Mouse (Mus musculus) skeletal muscle tissue, adult 2 months (tissue): ENCODE measurements around the gene Dmbx1.

ENCODE experiments used
- DNase-seq: peaks from one replicate; pipeline ENCODE4 v3.0.0-alpha.2; 2012; ENCODE audit warnings: low read depth, low spot score

Gene Dmbx1

DNA sequence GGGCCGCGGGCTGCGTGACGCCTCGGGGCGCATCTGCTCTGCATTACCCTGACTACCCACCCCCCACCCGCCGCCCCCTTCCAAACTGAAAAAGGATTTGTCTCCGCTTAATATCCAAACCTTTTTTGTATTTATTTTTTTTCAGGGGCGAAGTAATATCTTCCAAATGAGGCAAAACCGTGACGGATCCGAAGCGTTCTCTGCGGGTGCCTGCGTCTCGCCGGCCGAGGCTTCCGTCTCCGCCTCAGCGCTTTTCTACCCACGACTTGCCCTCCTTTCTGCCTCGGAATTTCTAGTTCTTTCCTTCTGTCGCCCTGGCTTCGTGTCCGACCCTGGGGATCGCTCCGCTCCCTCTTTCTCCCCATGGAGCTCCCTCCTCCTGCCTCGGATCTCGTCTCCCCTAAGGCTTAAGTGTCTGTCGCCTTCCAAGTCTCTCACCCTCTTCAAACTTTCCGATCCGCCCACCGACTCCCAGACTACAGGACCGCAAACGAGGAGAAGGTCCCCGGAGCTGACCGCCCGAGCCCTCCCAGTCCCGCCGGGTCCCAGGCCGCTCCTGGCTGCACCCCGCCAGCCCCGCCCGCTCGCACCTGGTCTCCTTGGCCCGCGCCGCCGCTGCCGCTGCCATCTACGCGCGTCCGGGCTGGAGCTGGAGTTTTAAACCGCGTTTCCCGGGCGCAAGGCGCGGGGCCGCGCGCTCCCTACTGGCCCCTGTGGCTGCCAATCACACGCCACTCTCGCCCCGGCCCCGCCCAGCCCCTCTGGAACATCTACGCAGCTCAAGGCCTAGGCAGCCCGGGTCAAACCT lies at the start of gene Dmbx1:
Gene Dmbx1, minus strand, starts transcription at position 632 of the 808 bp plus-strand sequence.
- no peak for DNase-seq

DNA sequence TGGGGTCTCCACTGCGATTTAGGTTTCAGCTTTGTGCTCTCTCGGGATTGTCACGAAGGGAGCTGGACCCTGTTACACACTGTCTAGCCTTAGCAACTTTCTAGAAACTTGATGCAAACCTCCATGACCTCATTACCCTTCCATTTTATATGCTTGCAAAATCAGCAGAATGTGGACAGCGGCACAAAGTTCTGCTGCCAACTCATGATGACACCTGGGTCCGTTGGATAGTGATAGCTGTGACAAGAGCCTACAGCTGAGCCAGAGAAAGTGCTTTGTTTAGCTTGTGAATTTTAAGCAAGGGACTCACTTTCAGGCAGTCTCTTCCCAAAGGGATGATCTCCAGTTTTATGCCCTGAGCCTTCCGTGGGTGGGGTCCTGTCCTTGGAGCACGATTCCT lies 49.7 kb upstream of the Dmbx1 start:
- no peak for DNase-seq

- no peak for DNase-seq
Observed at GRCm38 (mm10) chr4:115987858-115988530, 48.3 kb upstream of the Dmbx1 start.

DNA sequence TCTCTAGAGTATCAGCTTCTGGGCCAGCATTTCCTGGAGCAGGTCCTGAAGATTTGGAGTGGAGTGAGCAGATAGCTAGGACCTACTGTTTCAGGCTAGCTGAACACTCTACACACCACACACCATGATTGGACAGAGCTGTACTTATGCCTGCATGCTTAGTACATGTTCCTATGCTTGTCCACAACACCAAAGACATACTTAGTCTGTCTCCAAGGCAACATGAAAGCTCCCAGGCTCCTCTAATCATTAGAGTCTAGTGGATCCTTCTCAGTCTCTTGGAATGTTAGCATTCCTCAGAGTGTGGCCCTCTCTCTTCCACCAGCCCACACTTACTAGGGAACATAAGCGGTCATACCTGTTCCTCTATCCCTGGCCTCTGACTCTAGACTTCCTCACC lies 47.7 kb upstream of the Dmbx1 start:
- DNase-seq: no peak

DNA sequence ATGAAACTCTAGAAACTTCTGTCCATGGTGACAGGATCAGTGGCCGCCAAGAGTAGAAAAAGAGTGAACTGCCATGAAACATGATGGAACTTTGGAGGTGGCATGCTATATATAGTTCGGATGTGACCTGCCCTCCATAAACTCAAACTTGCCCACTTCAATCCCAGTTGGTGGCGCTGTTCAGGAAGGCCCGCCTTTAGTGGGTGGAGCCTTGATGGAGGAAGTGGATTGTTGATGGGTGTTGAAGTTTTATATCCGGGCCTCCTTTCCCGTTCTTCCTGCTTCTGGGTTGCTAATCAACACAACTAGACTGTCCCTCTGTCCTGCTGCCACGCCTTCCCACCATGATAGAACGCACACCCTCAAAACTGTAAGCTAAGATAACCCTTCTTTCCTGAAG lies 45.2 kb upstream of the Dmbx1 start:
- no peak for DNase-seq

DNA sequence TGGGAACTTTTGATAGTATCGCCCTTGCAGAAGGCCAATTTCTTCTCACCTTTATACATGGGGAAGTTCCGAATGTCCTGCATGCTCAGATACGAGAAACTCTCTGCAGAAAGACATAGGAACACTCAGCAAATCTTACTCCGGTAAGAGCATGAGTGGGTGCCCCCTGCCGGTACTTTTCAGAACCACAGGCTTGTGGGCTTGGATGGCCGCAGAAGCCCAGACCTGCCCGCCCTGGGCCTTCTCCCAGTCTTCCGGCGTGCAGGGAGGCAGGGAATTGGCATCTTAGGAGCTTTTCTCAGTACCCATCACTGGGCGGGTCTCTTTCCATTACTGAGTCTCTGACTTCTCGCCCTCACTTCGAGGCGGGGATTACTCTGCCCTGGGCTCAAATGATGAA lies 44.4 kb upstream of the Dmbx1 start:
- peak; percentile 25 for DNase-seq

DNA sequence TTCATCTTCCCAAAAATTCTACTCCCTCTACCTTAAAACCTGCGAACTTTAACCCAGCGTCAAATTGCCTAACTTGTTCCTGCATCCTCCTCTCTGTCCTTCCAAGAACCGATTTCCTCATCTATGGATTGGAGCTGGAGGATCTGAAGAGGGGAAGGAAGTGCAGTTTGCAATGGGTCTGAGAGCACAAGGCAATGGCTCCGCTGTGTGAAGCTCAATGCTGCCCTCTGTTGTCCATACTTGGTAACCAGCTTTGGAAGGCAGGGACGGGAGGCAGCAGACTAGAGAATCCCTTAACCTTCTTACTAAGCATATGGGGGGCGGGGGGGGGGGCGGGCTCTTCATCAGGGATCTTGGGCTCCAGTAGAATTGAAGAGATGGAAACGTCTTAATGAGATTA lies 41.0 kb upstream of the Dmbx1 start:
- peak; percentile 27 for DNase-seq

GRCm38 (mm10) chr4:115979437-115979836 lies 39.7 kb upstream of the Dmbx1 start:
- no peak for DNase-seq

DNA sequence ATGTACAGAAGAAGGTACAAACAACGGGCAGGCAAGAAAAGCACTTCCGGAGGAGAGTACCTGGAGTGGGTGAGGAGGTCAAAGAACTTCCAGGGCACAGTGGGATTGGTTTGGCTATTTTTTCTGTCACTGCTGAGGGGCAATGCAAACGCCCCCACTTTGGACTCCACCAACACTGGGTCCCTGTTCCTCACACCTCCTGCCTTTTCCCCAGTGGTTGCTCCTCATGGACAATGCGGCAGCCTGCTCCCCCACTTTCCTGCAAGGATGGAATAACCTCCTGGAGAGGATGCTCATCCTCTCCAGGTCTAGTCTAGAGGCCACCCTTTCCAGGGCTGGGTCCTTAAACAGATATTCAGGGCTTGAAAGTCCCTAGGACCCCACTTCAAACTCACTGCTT lies 39.2 kb upstream of the Dmbx1 start:
- no peak for DNase-seq

GRCm38 (mm10) chr4:115972543-115972942 lies 32.8 kb upstream of the Dmbx1 start:
- no peak for DNase-seq

DNA sequence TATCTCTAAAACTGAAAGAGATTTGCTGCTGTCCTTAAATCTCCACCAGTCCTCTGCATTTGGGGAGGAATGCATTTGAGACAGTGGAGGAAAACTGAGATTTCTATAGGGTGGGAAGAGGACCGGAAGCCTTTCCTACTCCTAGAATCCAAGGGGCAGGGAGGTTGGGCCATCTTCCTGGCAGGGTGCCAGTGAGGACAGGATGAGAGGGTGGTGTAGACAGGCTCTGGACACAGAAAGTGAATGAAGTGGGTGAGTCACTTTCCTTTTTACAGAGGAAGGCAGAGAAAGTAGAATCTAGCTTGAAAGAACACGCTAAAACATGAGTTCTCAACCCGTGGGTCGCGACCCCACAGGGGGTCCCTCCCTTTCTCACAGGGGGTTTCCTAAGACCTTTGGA lies 24.7 kb upstream of the Dmbx1 start:
- no peak for DNase-seq

DNA sequence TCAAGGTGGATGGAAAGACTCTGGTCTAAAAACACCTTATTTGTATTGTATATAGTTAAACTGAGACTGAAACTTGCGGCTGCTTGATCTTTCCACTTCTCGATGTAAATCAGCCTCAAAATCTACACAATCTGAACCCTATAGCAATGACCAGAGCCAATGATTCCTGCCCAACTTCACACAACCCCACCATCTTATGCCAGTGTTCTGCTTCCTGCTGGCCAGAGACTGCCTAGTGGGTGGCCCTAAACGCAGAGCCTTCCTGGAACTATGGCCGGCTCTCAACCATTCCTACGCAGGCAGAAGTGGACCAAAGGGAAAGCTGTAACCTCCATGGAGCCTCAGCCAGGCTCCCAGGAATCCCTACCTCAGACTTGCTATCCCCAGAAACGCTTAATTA lies 24.0 kb upstream of the Dmbx1 start:
- DNase-seq: no peak

DNA sequence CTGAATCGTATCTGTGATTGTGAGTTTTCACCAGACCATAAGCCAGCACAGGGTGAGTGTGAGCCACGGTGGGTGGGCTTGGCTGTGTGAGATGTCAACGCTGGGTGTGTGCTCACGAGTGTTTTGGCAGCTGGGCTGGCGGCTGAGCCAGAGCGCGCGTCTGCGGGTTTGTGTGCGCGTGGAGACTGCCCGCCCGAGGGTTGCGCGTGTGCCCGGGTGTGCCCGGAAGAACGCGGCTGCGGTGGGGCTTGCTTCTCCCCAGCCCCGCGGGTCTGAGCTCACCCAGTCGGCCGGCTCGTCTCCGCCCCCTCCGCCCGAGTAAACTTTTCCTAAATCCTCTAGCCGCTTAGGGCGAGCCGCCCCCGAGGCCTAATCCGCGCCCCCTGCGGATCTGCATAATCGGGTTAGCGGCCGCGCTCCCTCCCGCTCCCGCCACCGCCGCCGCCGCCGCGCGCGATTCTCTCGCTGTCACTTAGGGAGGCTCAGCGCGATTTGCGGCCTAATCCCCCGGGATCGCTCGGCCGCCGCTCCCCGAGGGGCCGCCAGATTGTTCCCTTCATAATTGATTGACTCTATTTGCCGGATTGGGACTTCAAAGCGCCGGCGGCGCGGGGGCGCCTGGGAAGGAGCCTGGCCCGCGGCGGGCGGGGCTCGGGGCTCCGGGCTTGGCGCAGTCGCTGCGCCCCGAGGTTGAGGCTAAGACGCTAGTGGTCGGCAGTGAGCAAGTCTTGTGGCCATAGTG lies 23.1 kb upstream of the Dmbx1 start:
- no peak for DNase-seq

DNA sequence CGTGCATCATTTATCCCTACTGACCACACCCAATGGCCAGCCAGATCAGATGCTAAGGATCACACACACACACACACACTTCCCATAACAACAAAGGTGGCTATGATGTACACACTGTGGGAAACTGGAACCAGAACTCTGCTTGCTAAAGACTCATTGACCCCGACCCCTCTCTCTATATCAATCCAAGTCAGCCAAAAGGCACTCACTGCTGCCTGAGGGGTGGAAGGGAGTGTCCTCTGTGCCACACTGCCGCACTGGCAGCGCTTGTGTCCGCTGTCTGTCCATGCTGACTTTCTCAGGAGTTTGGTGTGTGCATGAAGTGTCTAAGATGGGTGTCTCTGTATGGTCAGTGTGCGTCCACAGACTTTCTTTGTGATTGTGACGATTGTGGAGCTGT lies 22.3 kb upstream of the Dmbx1 start:
- DNase-seq: no peak

- no peak for DNase-seq
Observed at GRCm38 (mm10) chr4:115959546-115959945, 19.8 kb upstream of the Dmbx1 start.

DNA sequence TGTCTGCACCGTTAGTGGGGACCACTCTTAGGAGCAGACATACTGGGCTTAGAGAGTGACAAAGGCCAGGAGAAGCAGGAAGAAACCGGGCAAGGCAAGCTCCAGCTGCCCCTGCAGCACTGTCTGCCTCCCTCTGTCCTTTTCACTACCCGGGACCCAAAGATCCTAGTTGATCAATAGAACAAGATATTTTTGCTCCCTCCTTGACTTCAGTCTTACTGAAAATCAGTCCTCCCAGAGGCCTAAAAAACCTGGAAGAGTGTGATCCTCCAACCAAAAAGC lies 15.7 kb upstream of the Dmbx1 start:
- no peak for DNase-seq

DNA sequence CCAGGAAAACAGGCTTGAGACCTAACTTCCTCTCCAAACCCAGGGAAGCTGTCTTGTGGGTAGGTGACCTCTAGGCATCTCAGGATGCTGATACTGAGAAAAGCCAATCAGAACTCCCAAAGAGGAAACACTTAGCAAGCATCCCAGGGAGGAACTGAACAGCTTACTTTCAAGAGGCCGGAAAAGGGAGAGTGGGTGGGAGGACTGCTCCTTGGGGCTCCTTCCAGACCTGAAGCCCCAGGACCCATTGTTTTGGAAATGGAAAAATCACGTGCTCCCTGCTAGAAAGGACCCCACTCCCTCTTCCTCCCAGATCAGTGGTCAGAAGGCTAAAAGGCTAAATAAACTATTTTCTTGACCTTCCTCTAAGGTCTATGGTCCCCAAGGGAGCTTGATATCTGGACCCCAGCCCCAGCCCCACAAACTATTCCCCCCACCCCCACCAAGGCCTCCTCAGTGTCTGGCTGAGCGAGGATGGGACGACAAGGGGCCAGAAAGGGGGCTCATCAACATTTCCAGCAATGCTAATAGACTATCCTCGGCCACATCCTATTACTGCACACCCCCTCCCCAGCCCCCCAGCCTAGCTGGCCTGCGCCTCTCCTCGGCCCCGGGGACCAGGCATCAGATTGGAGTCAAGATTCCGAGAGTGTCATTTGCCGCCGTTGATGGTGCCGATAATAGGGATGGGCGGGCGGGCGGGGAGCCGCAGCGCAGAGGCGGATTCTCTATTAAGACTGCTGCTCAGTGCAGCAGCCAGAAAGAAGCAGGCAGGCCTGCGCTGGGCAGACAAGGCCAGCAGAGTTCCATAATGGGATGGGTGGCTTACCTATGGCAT lies 15.1 kb upstream of the Dmbx1 start:
- DNase-seq: no peak

- no peak for DNase-seq
Observed at GRCm38 (mm10) chr4:115953559-115953958, 13.8 kb upstream of the Dmbx1 start.

- peak; percentile 13 for DNase-seq
Observed at GRCm38 (mm10) chr4:115952758-115953157, 13.0 kb upstream of the Dmbx1 start.

- DNase-seq: no peak
Observed at GRCm38 (mm10) chr4:115943669-115944314, 4.1 kb upstream of the Dmbx1 start.

- no peak for DNase-seq
Observed at GRCm38 (mm10) chr4:115941242-115941820, 1.6 kb upstream of the Dmbx1 start.
